Mouse (Mus musculus): ENCODE measurements at regions not wholly inside any gene's neighbourhood (a gene's known extent, or its start where the extent isn't known, plus 50 kb on each side); places are given as distances from the start of the nearest gene placed in this dataset.

DNA sequence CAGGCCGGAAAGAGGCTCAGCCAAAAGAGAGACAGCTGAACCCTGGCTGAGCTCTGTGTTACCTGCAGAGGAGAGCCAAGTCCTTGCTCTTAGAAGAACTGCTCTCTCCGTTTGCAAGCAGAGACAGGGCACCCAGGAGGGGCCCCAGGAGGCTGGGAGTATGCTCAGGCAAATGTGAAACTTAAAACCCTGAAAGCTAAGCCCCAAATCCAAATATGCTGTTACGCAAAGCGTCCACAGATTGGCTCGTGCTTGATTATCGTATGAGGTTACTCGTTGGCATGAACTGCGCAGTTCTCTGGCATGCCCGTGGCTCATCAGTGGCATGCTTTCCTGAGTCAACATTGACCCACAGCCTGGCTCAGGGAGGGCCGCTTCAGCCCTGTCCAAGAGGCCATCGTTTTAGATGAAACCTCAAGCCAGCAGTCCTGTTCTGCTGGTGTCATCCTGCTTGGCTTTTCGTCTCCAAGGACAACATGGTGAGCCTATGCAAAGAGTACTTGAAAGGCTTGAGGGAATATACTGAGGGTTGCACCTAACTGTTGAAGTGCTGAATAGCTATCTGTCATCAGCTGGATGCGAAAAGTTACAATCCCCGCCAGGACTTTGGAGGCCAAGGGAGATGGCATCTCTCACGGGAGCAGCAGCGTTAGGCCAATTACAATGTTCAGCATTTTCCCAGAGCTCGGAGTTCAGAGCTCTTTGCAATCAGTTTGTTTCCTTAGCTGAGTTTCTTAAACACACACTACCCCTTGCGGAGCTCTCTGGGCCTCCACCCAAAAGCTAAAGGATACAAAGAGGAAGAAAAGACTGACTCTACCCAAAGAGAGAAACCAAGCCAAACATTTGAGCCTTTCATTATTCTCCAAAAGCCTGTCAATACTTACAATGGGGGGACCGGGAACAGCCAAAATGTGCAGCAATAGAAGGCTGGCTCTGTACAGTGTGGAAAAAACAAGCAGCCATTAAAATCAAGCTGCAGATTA lies 120.8 kb upstream of the Smim15 start:
- no peak overlapping the region for H3K4me2 ChIP-seq
- peak; percentile 60 for ATAC-seq (ENCODE audit: low FRiP score)
- H3K9ac ChIP-seq = no peak overlapping the region
- no peaks in the 10 kb centered on the region for H3K36me3 ChIP-seq
- H3K27me3 ChIP-seq = no peaks in the 10 kb centered on the region
- no peak overlapping the region for H3K4me3 ChIP-seq
- WGBS = 62% methylated on average over 19 of the region's 19 CpGs
- H3K9me3 ChIP-seq = no peaks in the 10 kb centered on the region
- peak overlapping the region; percentile 63; the same call in 1 of the 2 replicates for H3K27ac ChIP-seq
- H3K4me1 ChIP-seq (replicated peaks) = peaks cover 14% of the 10 kb centered on the region; the same call in 1 of the 2 replicates

DNA sequence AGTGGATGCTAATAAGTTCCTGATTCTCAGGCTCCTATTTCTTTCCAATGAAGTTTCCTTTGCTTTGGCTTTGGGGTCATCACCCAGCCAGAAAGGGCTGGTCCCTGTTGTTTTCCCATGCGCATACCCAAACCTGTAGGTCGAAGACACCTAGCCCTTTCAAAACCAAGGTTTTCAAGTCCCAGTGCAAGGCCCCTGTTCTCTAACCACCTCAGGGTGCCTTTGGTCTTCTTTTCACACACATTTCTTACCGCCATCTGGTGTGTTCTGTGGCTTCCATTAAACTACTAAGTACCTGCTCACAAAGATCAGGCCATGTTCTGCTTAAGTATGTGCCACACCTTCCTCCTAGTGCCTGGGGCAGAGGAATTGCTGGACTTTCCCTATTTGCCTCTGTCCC lies 124.8 kb upstream of the Smim15 start:
- Histone ChIP-seq H3K27me3 (no peaks in the 10 kb centered on the region), H3K9me3 (no peaks in the 10 kb centered on the region), H3K9ac (no peak overlapping the region), H3K27ac (no peak overlapping the region), H3K4me1 (replicated peaks) (peaks cover 13% of the 10 kb centered on the region; the same call in 1 of the 2 replicates), H3K4me2 (no peak overlapping the region), H3K4me3 (no peak overlapping the region), H3K36me3 (no peaks in the 10 kb centered on the region)
- ATAC-seq (ENCODE audit: low FRiP score) = no peak
- 83% methylated on average over 3 of the region's 3 CpGs for WGBS

DNA sequence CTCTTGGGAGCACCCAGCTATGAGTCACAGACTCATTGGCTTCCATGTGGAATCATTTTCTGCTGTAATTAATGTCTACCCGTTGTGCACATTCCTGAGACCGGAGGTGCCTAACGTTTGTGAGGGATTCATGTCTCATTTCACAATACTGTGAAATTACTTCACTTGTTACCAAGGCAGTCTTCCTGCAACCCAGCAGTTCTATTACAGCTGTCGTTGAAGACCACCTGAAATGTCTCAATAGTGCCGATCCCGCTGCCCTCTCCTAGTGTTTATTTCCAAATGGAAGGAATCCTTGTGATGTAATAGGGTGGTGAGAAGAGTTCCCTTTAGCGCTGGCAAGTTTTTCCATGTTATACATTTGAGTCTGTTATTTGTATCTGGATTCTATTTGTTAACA lies 125.8 kb upstream of the Smim15 start:
- Histone ChIP-seq H3K9ac (no peak overlapping the region), H3K9me3 (no peaks in the 10 kb centered on the region), H3K27ac (no peak overlapping the region), H3K27me3 (no peaks in the 10 kb centered on the region), H3K4me1 (replicated peaks) (peaks cover 8% of the 10 kb centered on the region; the same call in 1 of the 2 replicates), H3K4me3 (no peak overlapping the region), H3K36me3 (no peaks in the 10 kb centered on the region), H3K4me2 (no peak overlapping the region)
- WGBS = 90% methylated on average over 7 of the region's 7 CpGs
- no peak for ATAC-seq (ENCODE audit: low FRiP score)

DNA sequence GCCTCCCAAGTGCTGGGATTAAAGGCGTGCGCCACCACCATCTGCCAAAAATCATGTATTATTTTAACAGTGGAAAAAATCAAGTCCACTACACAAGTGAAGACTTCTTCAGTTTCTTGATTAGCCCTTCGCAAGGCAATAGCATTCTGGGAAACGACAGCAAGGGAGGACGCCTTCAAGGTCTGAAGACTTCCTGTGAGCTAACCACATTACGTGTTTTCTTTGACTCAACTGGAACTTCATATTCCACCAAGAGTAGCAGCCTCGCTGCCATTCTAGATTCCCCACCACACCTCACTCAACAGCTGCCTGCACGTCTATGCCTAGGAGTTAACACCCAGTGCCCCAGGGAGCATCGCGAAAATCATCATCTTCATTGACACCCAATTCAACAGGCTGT lies 126.2 kb upstream of the Smim15 start:
- no peaks in the 10 kb centered on the region for H3K27me3 ChIP-seq
- H3K27ac ChIP-seq = no peak overlapping the region
- H3K9me3 ChIP-seq = no peaks in the 10 kb centered on the region
- ATAC-seq (ENCODE audit: low FRiP score) = no peak
- H3K9ac ChIP-seq = no peak overlapping the region
- 96% methylated on average over 10 of the region's 10 CpGs for WGBS
- no peak overlapping the region for H3K4me3 ChIP-seq
- 0 out of 2 replicates have a peak, but pooled peaks cover 4% of the 10 kb centered on the region for H3K4me1 ChIP-seq (replicated peaks)
- H3K4me2 ChIP-seq = no peak overlapping the region
- no peaks in the 10 kb centered on the region for H3K36me3 ChIP-seq

DNA sequence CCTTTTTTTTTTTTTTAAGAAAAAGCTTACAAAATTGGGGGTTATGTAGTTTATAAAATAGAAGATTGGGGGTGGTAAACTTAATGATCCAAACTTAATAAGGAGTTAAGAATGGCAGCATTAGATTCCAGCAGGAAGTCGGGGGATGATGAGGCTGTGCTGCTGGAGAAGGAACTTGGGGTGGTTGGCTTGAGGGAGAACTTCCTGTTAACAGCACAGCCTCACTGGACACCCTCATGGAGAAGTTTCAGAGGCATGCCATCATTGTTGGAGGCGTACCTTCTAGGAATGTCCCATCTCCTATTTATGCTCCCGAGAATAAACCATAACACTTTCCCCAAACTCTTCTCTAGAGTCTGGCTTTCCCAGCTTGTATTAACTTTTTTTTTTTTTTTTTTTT lies 126.7 kb upstream of the Smim15 start:
- no peaks in the 10 kb centered on the region for H3K27me3 ChIP-seq
- ATAC-seq (ENCODE audit: low FRiP score) = no peak
- no peak overlapping the region for H3K4me3 ChIP-seq
- no peak overlapping the region for H3K9ac ChIP-seq
- no peaks in the 10 kb centered on the region for H3K9me3 ChIP-seq
- no peak overlapping the region for H3K4me2 ChIP-seq
- H3K4me1 ChIP-seq (replicated peaks) = no peaks in the 10 kb centered on the region
- no peak overlapping the region for H3K27ac ChIP-seq
- WGBS = 94% methylated on average over 3 of the region's 3 CpGs
- no peaks in the 10 kb centered on the region for H3K36me3 ChIP-seq

DNA sequence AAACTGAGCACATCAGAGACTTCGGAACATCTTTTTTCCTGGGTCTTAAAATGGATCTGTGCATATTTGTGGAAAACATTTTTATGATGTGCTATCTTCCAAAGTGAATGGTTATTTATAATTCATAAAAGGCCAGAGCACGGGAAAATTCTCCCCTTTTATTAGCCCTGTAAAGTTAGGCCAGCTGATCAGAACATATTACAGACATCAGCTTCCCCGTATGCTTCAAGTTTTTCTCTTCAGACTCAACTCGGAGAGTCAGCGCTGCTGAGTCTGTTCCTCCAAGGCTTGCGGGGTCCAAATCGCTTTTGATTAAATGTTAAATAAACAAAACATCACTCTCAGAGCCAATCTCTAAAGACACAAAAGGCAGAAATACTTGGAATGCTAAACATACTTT lies 134.1 kb upstream of the Smim15 start:
- H3K27me3 ChIP-seq = no peaks in the 10 kb centered on the region
- H3K4me2 ChIP-seq = no peak overlapping the region
- WGBS = 70% methylated on average over 7 of the region's 7 CpGs
- H3K9me3 ChIP-seq = no peaks in the 10 kb centered on the region
- no peak overlapping the region for H3K4me3 ChIP-seq
- no peaks in the 10 kb centered on the region for H3K36me3 ChIP-seq
- H3K4me1 ChIP-seq (replicated peaks) = peaks cover 10% of the 10 kb centered on the region
- no peak for ATAC-seq (ENCODE audit: low FRiP score)
- no peak overlapping the region for H3K9ac ChIP-seq
- 0 out of 2 replicates have a peak overlapping the region, but pooled peaks have one; percentile 20 for H3K27ac ChIP-seq

DNA sequence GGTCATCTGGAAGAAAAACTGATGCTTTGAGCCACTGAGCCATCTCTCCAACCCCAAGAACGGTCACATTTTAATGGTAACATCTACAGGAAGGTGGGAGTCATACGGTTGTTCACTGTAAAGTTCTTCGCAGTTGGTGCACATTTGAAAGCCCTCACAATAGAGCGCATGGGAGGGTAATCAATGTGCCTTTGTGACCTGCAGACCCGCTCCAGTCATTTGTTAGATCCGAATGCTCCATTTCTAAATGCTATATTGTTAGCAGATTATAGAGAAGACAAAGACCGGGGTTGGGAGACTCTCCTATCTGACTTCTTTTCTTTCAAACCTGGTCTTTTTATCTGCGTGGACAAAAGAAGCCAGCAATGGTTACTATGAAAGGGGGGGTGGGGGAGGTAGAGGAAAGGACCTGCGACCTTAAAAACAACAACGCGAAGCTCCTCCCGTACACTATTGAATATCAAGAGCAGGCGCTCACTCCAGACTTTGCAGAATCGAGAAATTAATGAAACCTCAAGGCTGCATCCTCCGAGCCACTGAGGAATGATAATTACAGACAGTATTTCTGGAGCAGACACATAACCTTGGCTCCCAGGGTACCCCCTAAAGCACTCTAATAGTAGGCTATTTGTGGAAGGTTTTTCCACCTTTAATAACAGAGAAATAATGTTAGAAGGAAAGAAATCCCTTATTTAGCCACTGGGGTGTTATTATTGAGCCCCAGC lies 134.7 kb upstream of the Smim15 start:
- ATAC-seq (ENCODE audit: low FRiP score) = no peak
- H3K4me2 ChIP-seq = 0 out of 2 replicates have a peak overlapping the region, but pooled peaks have one; percentile 2

DNA sequence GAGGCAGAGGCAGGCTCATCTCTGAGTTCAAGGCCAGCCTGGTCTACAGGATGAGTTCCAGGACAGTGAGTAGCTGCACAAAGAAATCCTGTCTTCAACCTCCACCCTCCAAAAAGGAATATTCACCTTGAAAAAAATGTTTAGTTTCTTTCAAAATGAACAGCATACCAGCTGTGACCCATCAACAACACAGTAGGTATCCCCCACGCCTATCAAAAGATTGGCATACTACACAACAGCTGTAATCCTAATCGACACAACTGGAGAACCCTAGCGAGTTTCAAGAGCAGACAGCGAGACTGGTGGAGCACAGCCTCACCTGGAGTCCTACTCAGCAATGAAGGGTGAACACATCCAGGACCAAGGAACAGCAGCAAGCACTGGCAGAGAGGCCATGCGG lies 136.3 kb upstream of the Smim15 start:
- H3K4me1 ChIP-seq (replicated peaks) = peaks cover 22% of the 10 kb centered on the region
- H3K9ac ChIP-seq = no peak overlapping the region
- H3K27ac ChIP-seq = no peak overlapping the region
- H3K36me3 ChIP-seq = no peaks in the 10 kb centered on the region
- ATAC-seq (ENCODE audit: low FRiP score) = no peak
- no peaks in the 10 kb centered on the region for H3K27me3 ChIP-seq
- no peak overlapping the region for H3K4me3 ChIP-seq
- H3K9me3 ChIP-seq = no peaks in the 10 kb centered on the region
- no peak overlapping the region for H3K4me2 ChIP-seq
- 93% methylated on average over 5 of the region's 5 CpGs for WGBS

More for the DNA sequence above, 134.7 kb upstream of the Smim15 start:
- Histone ChIP-seq H3K4me3 (no peak overlapping the region), H3K9ac (peak overlapping the region; percentile 8; the same call in 1 of the 2 replicates), H3K4me1 (replicated peaks) (peaks cover 10% of the 10 kb centered on the region), H3K27me3 (no peaks in the 10 kb centered on the region), H3K27ac (peak overlapping the region; percentile 20; the same call in 1 of the 2 replicates), H3K36me3 (no peaks in the 10 kb centered on the region), H3K9me3 (no peaks in the 10 kb centered on the region)
- 21% methylated on average over 15 of the region's 15 CpGs for WGBS

DNA sequence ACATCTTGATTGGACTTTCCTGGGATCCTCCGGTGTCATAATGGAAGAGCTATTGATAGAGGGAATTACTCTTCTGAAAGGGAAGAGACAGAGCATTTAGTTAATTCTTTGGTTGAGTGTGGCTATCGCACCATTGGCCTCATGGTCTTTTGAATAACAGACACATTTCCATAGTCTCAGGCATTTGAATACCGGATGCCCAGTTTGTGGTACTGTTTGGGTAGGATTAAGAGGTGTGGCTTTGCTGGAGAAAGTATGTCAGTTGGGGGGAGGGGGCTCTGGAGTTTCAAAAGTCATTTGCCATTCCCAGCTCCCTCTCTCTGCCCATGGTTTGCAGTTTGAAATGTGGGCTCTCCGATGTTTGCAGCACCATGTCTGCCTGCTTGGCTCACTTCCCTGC lies 139.4 kb upstream of the Smim15 start:
- no peak for ATAC-seq (ENCODE audit: low FRiP score)
- H3K4me2 ChIP-seq = no peak overlapping the region
- H3K4me1 ChIP-seq (replicated peaks) = peaks cover 24% of the 10 kb centered on the region
- no peak overlapping the region for H3K27ac ChIP-seq
- WGBS = 89% methylated on average over 4 of the region's 4 CpGs
- no peak overlapping the region for H3K4me3 ChIP-seq
- H3K27me3 ChIP-seq = no peaks in the 10 kb centered on the region
- no peaks in the 10 kb centered on the region for H3K9me3 ChIP-seq
- no peaks in the 10 kb centered on the region for H3K36me3 ChIP-seq
- H3K9ac ChIP-seq = no peak overlapping the region

DNA sequence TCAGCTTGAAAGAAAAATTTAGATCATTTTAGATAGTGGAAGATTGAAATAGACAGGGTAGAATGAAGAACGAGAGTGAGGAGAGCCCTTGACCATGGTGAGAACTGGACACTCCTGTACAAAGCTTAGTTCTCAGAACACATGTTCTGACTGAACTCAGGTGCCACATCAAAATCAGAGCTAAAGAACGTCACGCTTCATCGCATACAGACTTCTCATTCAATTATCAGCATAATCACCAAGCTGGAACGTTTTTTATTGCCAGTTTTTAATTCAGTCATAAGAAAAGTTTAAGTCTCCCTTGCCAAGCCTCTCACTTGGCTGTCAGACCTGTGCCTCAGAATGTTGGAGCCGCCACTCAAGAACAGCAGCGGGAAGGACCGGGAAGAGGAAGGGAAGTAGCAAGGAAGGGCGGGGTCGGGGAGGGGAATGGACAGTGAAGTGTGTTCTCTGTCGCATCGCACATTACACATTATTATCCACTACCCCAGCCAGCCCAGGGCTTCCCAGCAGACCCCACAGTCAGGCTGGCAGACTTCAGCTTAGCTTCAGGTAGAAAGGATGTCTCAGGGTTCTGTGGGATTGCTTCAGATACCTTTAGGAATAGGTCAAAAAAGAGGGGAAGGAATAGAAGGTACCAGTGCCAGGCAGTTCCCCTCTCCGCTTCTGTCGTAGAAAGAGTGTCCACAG lies 140.1 kb upstream of the Smim15 start:
- Histone ChIP-seq H3K4me3 (no peak overlapping the region), H3K4me1 (replicated peaks) (peaks cover 22% of the 10 kb centered on the region), H3K27ac (no peak overlapping the region), H3K9me3 (no peaks in the 10 kb centered on the region), H3K4me2 (no peak overlapping the region), H3K36me3 (no peaks in the 10 kb centered on the region), H3K9ac (no peak overlapping the region), H3K27me3 (no peaks in the 10 kb centered on the region)
- 75% methylated on average over 14 of the region's 14 CpGs for WGBS
- no peak for ATAC-seq (ENCODE audit: low FRiP score)

DNA sequence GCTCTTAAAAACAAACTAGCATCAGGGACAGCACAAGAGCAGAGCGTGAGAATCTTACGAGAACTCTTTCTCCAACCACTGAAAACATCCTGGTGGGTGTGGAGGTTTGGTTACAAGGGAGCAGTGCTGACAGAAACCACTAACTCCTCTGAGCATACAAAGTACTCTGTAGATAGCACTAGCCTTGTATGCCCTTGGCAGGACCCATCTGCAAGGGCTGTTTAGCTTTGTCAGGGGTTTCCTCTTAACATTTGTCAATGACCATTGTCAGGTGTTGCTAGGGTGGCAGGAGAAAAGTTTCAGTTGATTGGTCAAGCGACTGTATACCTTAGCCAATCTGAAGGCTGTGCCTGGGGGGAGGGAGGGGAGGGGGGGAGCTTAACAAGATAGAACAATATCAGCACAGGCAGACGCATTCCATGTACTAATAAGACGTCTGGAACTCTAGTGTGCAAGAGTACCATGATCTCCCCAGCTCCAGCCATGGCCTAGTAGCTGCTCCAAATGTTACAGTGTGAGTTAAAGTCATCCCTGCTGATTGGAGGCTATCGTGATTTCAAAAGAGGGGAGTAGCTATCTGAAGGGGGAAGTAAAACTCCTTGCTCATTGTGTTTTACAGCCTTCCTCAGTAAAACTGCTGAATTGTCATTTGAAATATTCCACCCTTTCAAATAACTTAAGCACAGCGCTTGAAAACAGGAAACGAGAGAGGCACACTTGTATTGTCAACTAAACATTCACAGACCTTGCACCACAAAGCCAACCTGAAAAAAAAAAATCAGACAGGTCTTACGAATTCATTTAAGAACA lies 140.9 kb upstream of the Smim15 start:
- Histone ChIP-seq H3K4me3 (no peak overlapping the region), H3K9ac (no peak overlapping the region), H3K36me3 (no peaks in the 10 kb centered on the region), H3K4me1 (replicated peaks) (peaks cover 20% of the 10 kb centered on the region), H3K27me3 (no peaks in the 10 kb centered on the region), H3K27ac (no peak overlapping the region), H3K4me2 (no peak overlapping the region), H3K9me3 (no peaks in the 10 kb centered on the region)
- WGBS = 40% methylated on average over 9 of the region's 9 CpGs
- ATAC-seq (ENCODE audit: low FRiP score) = peak; percentile 73
